Mouse (Mus musculus) E14TG2a.4 (cell line): ENCODE data around the gene Stk38l.
"Not testable (repeated sequence)": the region's sequence is repeated elsewhere in the genome, so short reads cannot be mapped to it uniquely, and the experiment has no call there.

Experiments used
- H3K27me3 ChIP-seq: 2 replicates; pipeline ENCODE4 v1.6.1; 2014; ENCODE audit warnings: low read length, control low read depth; ENCODE audit not compliant: insufficient read depth
- H3K36me3 ChIP-seq: 2 replicates; pipeline ENCODE4 v1.6.1; 2014; ENCODE audit warnings: low read length, control low read depth; ENCODE audit not compliant: insufficient read depth
- H3K4me1 ChIP-seq: replicated peaks from 2 replicates; pipeline ENCODE4 v1.6.1; 2014; ENCODE audit warnings: low read depth, low read length, control low read depth
- H3K4me3 ChIP-seq: replicated peaks from 2 replicates; pipeline ENCODE4 v1.5.1; 2014; ENCODE audit warnings: mild to moderate bottlenecking, low read length
- H3K9me3 ChIP-seq: 2 replicates; pipeline ENCODE4 v1.6.1; 2014; ENCODE audit warnings: low read length, control low read depth
- CTCF ChIP-seq: conservative IDR thresholded peaks from 2 replicates; pipeline ENCODE4 v1.5.1; 2014; ENCODE audit warnings: low read length
- NANOG ChIP-seq: IDR thresholded peaks from 2 replicates; pipeline ENCODE4 v1.6.1; 2014; ENCODE audit warnings: borderline replicate concordance, low read length, mixed read lengths
- POU5F1 ChIP-seq: IDR thresholded peaks from 2 replicates; pipeline ENCODE4 v1.6.1; 2014; ENCODE audit warnings: low read length, borderline replicate concordance

Stk38l gene

GRCm38 (mm10) chr6:146770005-146770745 is 45.4 kb downstream of the Stk38l start:
- Histone ChIP-seq H3K9me3 (no peaks in the 10 kb centered on the region), H3K4me1 (no peaks in the 10 kb centered on the region), H3K36me3 (peaks cover 85% of the 10 kb centered on the region), H3K4me3 (no peak overlapping the region), H3K27me3 (no peaks in the 10 kb centered on the region)
- no peak for TF ChIP-seq NANOG
- TF ChIP-seq CTCF, result no peak
- no peak for TF ChIP-seq POU5F1

GRCm38 (mm10) chr6:146770808-146771207 is 46.0 kb downstream of the Stk38l start:
- no peaks in the 10 kb centered on the region for H3K9me3 ChIP-seq
- no peaks in the 10 kb centered on the region for H3K27me3 ChIP-seq
- H3K36me3 ChIP-seq, result peaks cover 88% of the 10 kb centered on the region
- H3K4me1 ChIP-seq, result no peaks in the 10 kb centered on the region
- H3K4me3 ChIP-seq, result no peak overlapping the region
- TF ChIP-seq POU5F1, result no peak

GRCm38 (mm10) chr6:146775864-146776263 is 51.1 kb downstream of the Stk38l start:
- H3K4me1 ChIP-seq, H3K27me3 ChIP-seq, H3K4me3 ChIP-seq: not testable (repeated sequence)

GRCm38 (mm10) chr6:146776610-146777389 is 52.0 kb downstream of the Stk38l start:
- Histone ChIP-seq H3K4me1 (peaks cover 3% of the 10 kb centered on the region; the same call in 1 of the 2 replicates), H3K9me3 (no peaks in the 10 kb centered on the region), H3K36me3 (peaks cover 52% of the 10 kb centered on the region), H3K27me3 (no peaks in the 10 kb centered on the region), H3K4me3 (no peak overlapping the region)
- no peak for TF ChIP-seq NANOG
- no peak for TF ChIP-seq CTCF
- no peak for TF ChIP-seq POU5F1

More at GRCm38 (mm10) chr6:146775864-146776263, 51.1 kb downstream of the Stk38l start:
- peaks cover 61% of the 10 kb centered on the region for H3K36me3 ChIP-seq
- H3K9me3 ChIP-seq, result not testable (repeated sequence)

GRCm38 (mm10) chr6:146778055-146778454 is 53.3 kb downstream of the Stk38l start:
- Histone ChIP-seq H3K27me3 (no peaks in the 10 kb centered on the region), H3K9me3 (no peaks in the 10 kb centered on the region), H3K4me3 (no peak overlapping the region), H3K36me3 (peaks cover 43% of the 10 kb centered on the region), H3K4me1 (peaks cover 3% of the 10 kb centered on the region; the same call in 1 of the 2 replicates)
- no peak for TF ChIP-seq NANOG
- no peak for TF ChIP-seq CTCF
- no peak for TF ChIP-seq POU5F1

GRCm38 (mm10) chr6:146781566-146781965 is 56.8 kb downstream of the Stk38l start:
- no peaks in the 10 kb centered on the region for H3K27me3 ChIP-seq
- no peaks in the 10 kb centered on the region for H3K9me3 ChIP-seq
- H3K4me1 ChIP-seq, result peaks cover 2% of the 10 kb centered on the region; the same call in 1 of the 2 replicates
- H3K4me3 ChIP-seq, result no peak overlapping the region
- no peak for TF ChIP-seq CTCF
- TF ChIP-seq NANOG, result no peak
- TF ChIP-seq POU5F1, result no peak
- H3K36me3 ChIP-seq, result peaks cover 10% of the 10 kb centered on the region

- no peaks in the 10 kb centered on the region; the same call in 1 of the 2 replicates for H3K9me3 ChIP-seq
- peaks cover 40% of the 10 kb centered on the region for H3K27me3 ChIP-seq
- H3K36me3 ChIP-seq, result no peaks in the 10 kb centered on the region
- TF ChIP-seq CTCF (no peak), POU5F1 (no peak), NANOG (no peak)
- H3K4me1 ChIP-seq, result peaks cover 34% of the 10 kb centered on the region
- H3K4me3 ChIP-seq, result no peak overlapping the region
Observed at GRCm38 (mm10) chr6:146793527-146793926, 68.7 kb downstream of the Stk38l start.

- Histone ChIP-seq H3K4me1 (peaks cover 34% of the 10 kb centered on the region), H3K9me3 (no peaks in the 10 kb centered on the region), H3K4me3 (peak overlapping the region; percentile 77), H3K27me3 (peaks cover 44% of the 10 kb centered on the region), H3K36me3 (no peaks in the 10 kb centered on the region)
- TF ChIP-seq POU5F1 (no peak), NANOG (no peak), CTCF (no peak)
Observed at GRCm38 (mm10) chr6:146795166-146795923, 70.5 kb downstream of the Stk38l start.
